Mouse (Mus musculus): ENCODE results near the gene Kyat3. TPM values are rescaled to one million over a fixed set of nuclear protein-coding genes. Genes with fewer than 3 reads are reported as not detected.
A peak's percentile ranks its signal among the peaks of the same experiment; 100 is the strongest.

The Kyat3 gene
- polyA plus RNA-seq, 1 experiment from 2014 or later, result 8.9 TPM

- H3K4me2 ChIP-seq, result no peak overlapping the region
- 73% methylated on average over 18 of the region's 18 CpGs for WGBS
- no peaks in the 10 kb centered on the region for H3K36me3 ChIP-seq
- no peak overlapping the region for H3K9ac ChIP-seq
- ATAC-seq (ENCODE audit: insufficient number of reproducible peaks, low FRiP score), result no peak
- H3K9me3 ChIP-seq (replicated peaks), result no peaks in the 10 kb centered on the region
- peaks cover 7% of the 10 kb centered on the region for H3K4me1 ChIP-seq (replicated peaks)
- no peak overlapping the region for H3K27ac ChIP-seq (ENCODE audit: poor library complexity, severe bottlenecking)
- no peak overlapping the region for H3K4me3 ChIP-seq
- H3K27me3 ChIP-seq (replicated peaks), result 0 out of 2 replicates have a peak, but pooled peaks cover 3% of the 10 kb centered on the region
Observed at GRCm38 (mm10) chr3:142755132-142755867, 54.4 kb downstream of the Kyat3 start.

GRCm38 (mm10) chr3:142757841-142758240 lies 57.0 kb downstream of the Kyat3 start:
- WGBS, result 17% methylated on average over 12 of the region's 12 CpGs
- Histone ChIP-seq H3K9me3 (replicated peaks) (no peaks in the 10 kb centered on the region), H3K9ac (no peak overlapping the region), H3K36me3 (no peaks in the 10 kb centered on the region), H3K4me3 (peak overlapping the region; percentile 16), H3K27ac (ENCODE audit: poor library complexity, severe bottlenecking) (no peak overlapping the region), H3K27me3 (replicated peaks) (0 out of 2 replicates have a peak, but pooled peaks cover 3% of the 10 kb centered on the region), H3K4me1 (replicated peaks) (peaks cover 7% of the 10 kb centered on the region), H3K4me2 (peak overlapping the region; percentile 57)
- no peak for ATAC-seq (ENCODE audit: insufficient number of reproducible peaks, low FRiP score)

- Histone ChIP-seq H3K27me3 (replicated peaks) (0 out of 2 replicates have a peak, but pooled peaks cover 3% of the 10 kb centered on the region), H3K36me3 (no peaks in the 10 kb centered on the region), H3K9me3 (replicated peaks) (no peaks in the 10 kb centered on the region), H3K4me3 (no peak overlapping the region), H3K9ac (no peak overlapping the region; the same call in 1 of the 2 replicates), H3K4me1 (replicated peaks) (peaks cover 7% of the 10 kb centered on the region), H3K4me2 (peak overlapping the region; percentile 57; the same call in 1 of the 2 replicates), H3K27ac (ENCODE audit: poor library complexity, severe bottlenecking) (no peak overlapping the region)
- WGBS, result 63% methylated on average over 7 of the region's 7 CpGs
- no peak for ATAC-seq (ENCODE audit: insufficient number of reproducible peaks, low FRiP score)
Observed at GRCm38 (mm10) chr3:142758593-142758992, 57.7 kb downstream of the Kyat3 start.

GRCm38 (mm10) chr3:142760356-142760755 lies 59.5 kb downstream of the Kyat3 start:
- 0 out of 2 replicates have a peak, but pooled peaks cover 3% of the 10 kb centered on the region for H3K27me3 ChIP-seq (replicated peaks)

GRCm38 (mm10) chr3:142764995-142765777 lies 64.3 kb downstream of the Kyat3 start, which contains the start of gene Gtf2b:
Gtf2b (plus strand) TSS chr3:142765045.
- Histone ChIP-seq H3K4me3 (peak within 1 kb of the TSS; percentile 78), H3K36me3 (no peaks in the 10 kb centered on the region), H3K27ac (ENCODE audit: poor library complexity, severe bottlenecking) (peak within 1 kb of the TSS; percentile 74; the same call in 1 of the 2 replicates), H3K4me1 (replicated peaks) (peaks cover 25% of the 10 kb centered on the region), H3K4me2 (peak within 1 kb of the TSS; percentile 74), H3K9ac (peak within 1 kb of the TSS; percentile 92), H3K27me3 (replicated peaks) (no peaks in the 10 kb centered on the region), H3K9me3 (replicated peaks) (no peaks in the 10 kb centered on the region)
- ATAC-seq (ENCODE audit: insufficient number of reproducible peaks, low FRiP score), result peak; percentile 99
- under 1% methylated on average over 64 of the region's 64 CpGs for WGBS

More at GRCm38 (mm10) chr3:142760356-142760755, 59.5 kb downstream of the Kyat3 start:
- Histone ChIP-seq H3K4me2 (no peak overlapping the region), H3K9me3 (replicated peaks) (no peaks in the 10 kb centered on the region), H3K4me1 (replicated peaks) (peaks cover 7% of the 10 kb centered on the region), H3K9ac (no peak overlapping the region), H3K4me3 (no peak overlapping the region), H3K36me3 (no peaks in the 10 kb centered on the region), H3K27ac (ENCODE audit: poor library complexity, severe bottlenecking) (no peak overlapping the region)
- no peak for ATAC-seq (ENCODE audit: insufficient number of reproducible peaks, low FRiP score)
- 73% methylated on average over 6 of the region's 6 CpGs for WGBS

GRCm38 (mm10) chr3:142765778-142766165 lies 64.9 kb downstream of the Kyat3 start:
- ATAC-seq (ENCODE audit: insufficient number of reproducible peaks, low FRiP score), result no peak
- peaks cover 28% of the 10 kb centered on the region for H3K4me1 ChIP-seq (replicated peaks)
- WGBS, result 19% methylated on average over 10 of the region's 10 CpGs
- peak overlapping the region; percentile 74; the same call in 1 of the 2 replicates for H3K27ac ChIP-seq (ENCODE audit: poor library complexity, severe bottlenecking)
- H3K27me3 ChIP-seq (replicated peaks), result no peaks in the 10 kb centered on the region
- H3K4me2 ChIP-seq, result peak overlapping the region; percentile 74
- no peaks in the 10 kb centered on the region for H3K9me3 ChIP-seq (replicated peaks)
- H3K9ac ChIP-seq, result peak overlapping the region; percentile 92
- 0 out of 2 replicates have a peak, but pooled peaks cover under 1% of the 10 kb centered on the region for H3K36me3 ChIP-seq
- H3K4me3 ChIP-seq, result peak overlapping the region; percentile 78

GRCm38 (mm10) chr3:142768498-142768897 lies 67.6 kb downstream of the Kyat3 start:
- Histone ChIP-seq H3K4me2 (no peak overlapping the region), H3K27ac (ENCODE audit: poor library complexity, severe bottlenecking) (no peak overlapping the region), H3K9me3 (replicated peaks) (no peaks in the 10 kb centered on the region), H3K9ac (no peak overlapping the region), H3K27me3 (replicated peaks) (no peaks in the 10 kb centered on the region), H3K4me1 (replicated peaks) (peaks cover 32% of the 10 kb centered on the region), H3K36me3 (peaks cover 21% of the 10 kb centered on the region), H3K4me3 (no peak overlapping the region)
- no peak for ATAC-seq (ENCODE audit: insufficient number of reproducible peaks, low FRiP score)
- WGBS, result 92% methylated on average over 6 of the region's 6 CpGs

- no peak overlapping the region for H3K9ac ChIP-seq
- no peak overlapping the region for H3K27ac ChIP-seq (ENCODE audit: poor library complexity, severe bottlenecking)
- no peak overlapping the region for H3K4me3 ChIP-seq
- peaks cover 34% of the 10 kb centered on the region for H3K4me1 ChIP-seq (replicated peaks)
- H3K36me3 ChIP-seq, result peaks cover 23% of the 10 kb centered on the region
- 36% methylated on average over 1 of the region's 1 CpGs for WGBS
- no peaks in the 10 kb centered on the region for H3K27me3 ChIP-seq (replicated peaks)
- ATAC-seq (ENCODE audit: insufficient number of reproducible peaks, low FRiP score), result no peak
- no peak overlapping the region for H3K4me2 ChIP-seq
- H3K9me3 ChIP-seq (replicated peaks), result no peaks in the 10 kb centered on the region
Observed at GRCm38 (mm10) chr3:142770518-142770917, 69.7 kb downstream of the Kyat3 start.

- Histone ChIP-seq H3K4me2 (no peak overlapping the region), H3K4me1 (replicated peaks) (peaks cover 23% of the 10 kb centered on the region), H3K9me3 (replicated peaks) (no peaks in the 10 kb centered on the region), H3K4me3 (no peak overlapping the region), H3K27me3 (replicated peaks) (no peaks in the 10 kb centered on the region), H3K36me3 (peaks cover 32% of the 10 kb centered on the region), H3K27ac (ENCODE audit: poor library complexity, severe bottlenecking) (no peak overlapping the region; the same call in 1 of the 2 replicates), H3K9ac (no peak overlapping the region)
- ATAC-seq (ENCODE audit: insufficient number of reproducible peaks, low FRiP score), result no peak
- 58% methylated on average over 4 of the region's 4 CpGs for WGBS
Observed at GRCm38 (mm10) chr3:142773538-142774191, 72.8 kb downstream of the Kyat3 start.

GRCm38 (mm10) chr3:142777227-142777626 lies 76.4 kb downstream of the Kyat3 start:
- Histone ChIP-seq H3K9me3 (replicated peaks) (no peaks in the 10 kb centered on the region), H3K27ac (ENCODE audit: poor library complexity, severe bottlenecking) (no peak overlapping the region), H3K9ac (no peak overlapping the region), H3K27me3 (replicated peaks) (no peaks in the 10 kb centered on the region), H3K4me1 (replicated peaks) (peaks cover 5% of the 10 kb centered on the region), H3K4me3 (no peak overlapping the region), H3K36me3 (peaks cover 56% of the 10 kb centered on the region), H3K4me2 (no peak overlapping the region)
- 59% methylated on average over 3 of the region's 3 CpGs for WGBS
- ATAC-seq (ENCODE audit: insufficient number of reproducible peaks, low FRiP score), result no peak

All from heart, embryonic 12.5 days (tissue).